Mouse (Mus musculus) forebrain, embryonic 15.5 days (tissue): Measurements from ENCODE around the gene Cd8a. TPM values are rescaled to one million over a fixed set of nuclear protein-coding genes. Genes with fewer than 3 reads are reported as not detected.

ENCODE experiments used
- ATAC-seq: fragments of 200-750 bp; cut with Nextera tagmentation; replicated peaks from 2 replicates; pipeline ENCODE4 v1.8.0; 2017; ENCODE audit warnings: mild to moderate bottlenecking, moderate TSS enrichment, moderate library complexity
- H3K27ac ChIP-seq: fragments of 300-500 bp; sonication (generic); replicated peaks from 2 replicates; pipeline ENCODE4 v1.5.1; 2015; ENCODE audit warnings: mild to moderate bottlenecking, inconsistent platforms
- H3K27me3 ChIP-seq: fragments of 300-500 bp; sonication (generic); 2 replicates; pipeline ENCODE4 v1.6.1; 2015; ENCODE audit warnings: inconsistent platforms
- H3K36me3 ChIP-seq: fragments of 300-500 bp; sonication (generic); 2 replicates; pipeline ENCODE4 v1.6.1; 2015; ENCODE audit warnings: mild to moderate bottlenecking, inconsistent platforms
- H3K4me1 ChIP-seq: fragments of 300-500 bp; sonication (generic); 2 replicates; pipeline ENCODE4 v1.6.1; 2015; ENCODE audit warnings: inconsistent platforms
- H3K4me2 ChIP-seq: fragments of 300-500 bp; sonication (generic); replicated peaks from 2 replicates; pipeline ENCODE4 v1.6.1; 2015; ENCODE audit warnings: mild to moderate bottlenecking, inconsistent platforms
- H3K4me3 ChIP-seq: fragments of 300-500 bp; sonication (generic); 2 replicates; pipeline ENCODE4 v1.5.1; 2015; ENCODE audit warnings: mild to moderate bottlenecking, inconsistent platforms
- H3K9ac ChIP-seq: fragments of 300-500 bp; sonication (generic); replicated peaks from 2 replicates; pipeline ENCODE4 v1.6.1; 2015; ENCODE audit warnings: mild to moderate bottlenecking, inconsistent platforms
- H3K9me3 ChIP-seq: fragments of 300-500 bp; sonication (generic); 2 replicates; pipeline ENCODE4 v1.6.1; 2016; ENCODE audit warnings: inconsistent platforms
- WGBS: fragments of 180-500 bp; shearing (Covaris S2); methylation state at CpG from one replicate; pipeline ENCODE4 v1.1.7; 2015; ENCODE audit warnings: mixed read lengths; 5-methylcytosine and 5-hydroxymethylcytosine counted together
- polyA plus RNA-seq: library from polyadenylated mRNA; unstranded; fragments of >200 nt; fragmentation: Nextera tagmentation; extraction: Ambion mirVana; gene quantifications from 2 replicates; pipeline ENCODE4 v1.2.1, GENCODE M21; 2015

The Cd8a gene
- polyA plus RNA-seq, 1 experiment from 2014 or later, result not detected

DNA sequence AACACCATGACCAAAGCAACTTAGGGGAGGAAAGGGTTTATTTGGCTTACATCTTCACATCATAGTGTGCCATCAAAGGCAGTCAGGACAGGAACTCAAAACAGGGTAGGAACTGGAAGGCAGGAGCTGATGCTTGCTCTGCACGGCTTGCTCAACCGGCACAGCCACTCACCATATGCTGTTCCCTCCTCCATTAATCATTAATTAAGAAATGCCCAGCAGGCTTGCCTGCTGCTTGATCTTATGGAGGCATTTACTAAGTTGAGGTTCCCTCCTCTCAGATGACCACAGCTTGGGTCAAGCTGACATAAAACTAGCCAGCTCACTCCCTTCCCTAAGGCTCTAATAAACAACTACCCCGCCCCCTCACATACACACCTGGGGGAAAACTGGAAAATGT is 48.9 kb downstream of the Cd8a start:
- Histone ChIP-seq H3K4me1 (no peaks in the 10 kb centered on the region), H3K9ac (no peak overlapping the region), H3K9me3 (no peaks in the 10 kb centered on the region), H3K27me3 (no peaks in the 10 kb centered on the region), H3K36me3 (peaks cover 6% of the 10 kb centered on the region; the same call in 1 of the 2 replicates), H3K4me2 (no peak overlapping the region), H3K4me3 (no peak overlapping the region), H3K27ac (no peak overlapping the region)
- WGBS, result 79% methylated on average over 3 of the region's 3 CpGs
- ATAC-seq, result no peak

DNA sequence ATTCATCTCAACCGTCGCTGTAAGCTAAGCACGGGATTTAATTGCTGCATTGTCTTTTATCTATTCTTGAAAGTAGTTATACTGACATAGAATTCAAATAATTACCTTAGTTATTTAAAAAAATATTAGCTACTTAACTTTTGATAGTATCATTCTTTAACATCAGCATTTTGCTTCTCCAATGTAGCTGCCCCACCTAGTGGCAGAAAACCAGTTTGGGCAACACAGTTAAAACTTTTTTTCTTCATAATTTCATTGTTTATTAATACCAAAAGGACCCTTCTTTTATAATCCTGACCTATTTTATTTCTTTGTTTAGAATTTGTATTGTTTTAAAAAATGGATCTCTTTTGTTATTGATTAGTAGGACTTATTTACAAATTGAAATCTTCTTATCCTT is 49.9 kb downstream of the Cd8a start:
- Histone ChIP-seq H3K9ac (no peak overlapping the region), H3K36me3 (peaks cover 9% of the 10 kb centered on the region; the same call in 1 of the 2 replicates), H3K4me1 (no peaks in the 10 kb centered on the region), H3K27ac (no peak overlapping the region), H3K9me3 (no peaks in the 10 kb centered on the region), H3K4me3 (no peak overlapping the region), H3K4me2 (no peak overlapping the region), H3K27me3 (no peaks in the 10 kb centered on the region)
- 86% methylated on average over 3 of the region's 3 CpGs for WGBS
- ATAC-seq, result no peak

DNA sequence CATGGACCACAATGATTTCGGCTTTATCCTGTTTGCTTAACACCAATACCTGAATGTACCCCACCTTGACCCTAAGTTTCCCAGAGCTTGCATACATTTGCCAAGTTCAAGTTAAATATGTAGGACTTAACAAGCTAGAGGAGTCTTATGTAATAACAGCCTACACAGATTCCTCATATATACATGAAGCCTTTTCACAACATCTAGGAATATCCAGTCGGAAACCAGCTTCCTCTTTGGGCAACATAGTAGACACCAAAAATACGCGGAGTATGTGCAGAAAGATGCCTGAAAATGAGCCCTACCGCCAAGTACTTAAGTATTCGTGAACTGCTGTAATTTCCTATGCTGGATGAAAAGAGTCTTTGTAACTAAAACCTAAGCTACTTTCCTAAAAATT is 52.5 kb downstream of the Cd8a start:
- ATAC-seq, result no peak
- Histone ChIP-seq H3K4me2 (no peak overlapping the region), H3K27ac (no peak overlapping the region), H3K9me3 (no peaks in the 10 kb centered on the region), H3K4me3 (no peak overlapping the region), H3K27me3 (no peaks in the 10 kb centered on the region), H3K9ac (no peak overlapping the region), H3K36me3 (peaks cover 12% of the 10 kb centered on the region; the same call in 1 of the 2 replicates), H3K4me1 (no peaks in the 10 kb centered on the region)
- WGBS, result 92% methylated on average over 6 of the region's 6 CpGs

DNA sequence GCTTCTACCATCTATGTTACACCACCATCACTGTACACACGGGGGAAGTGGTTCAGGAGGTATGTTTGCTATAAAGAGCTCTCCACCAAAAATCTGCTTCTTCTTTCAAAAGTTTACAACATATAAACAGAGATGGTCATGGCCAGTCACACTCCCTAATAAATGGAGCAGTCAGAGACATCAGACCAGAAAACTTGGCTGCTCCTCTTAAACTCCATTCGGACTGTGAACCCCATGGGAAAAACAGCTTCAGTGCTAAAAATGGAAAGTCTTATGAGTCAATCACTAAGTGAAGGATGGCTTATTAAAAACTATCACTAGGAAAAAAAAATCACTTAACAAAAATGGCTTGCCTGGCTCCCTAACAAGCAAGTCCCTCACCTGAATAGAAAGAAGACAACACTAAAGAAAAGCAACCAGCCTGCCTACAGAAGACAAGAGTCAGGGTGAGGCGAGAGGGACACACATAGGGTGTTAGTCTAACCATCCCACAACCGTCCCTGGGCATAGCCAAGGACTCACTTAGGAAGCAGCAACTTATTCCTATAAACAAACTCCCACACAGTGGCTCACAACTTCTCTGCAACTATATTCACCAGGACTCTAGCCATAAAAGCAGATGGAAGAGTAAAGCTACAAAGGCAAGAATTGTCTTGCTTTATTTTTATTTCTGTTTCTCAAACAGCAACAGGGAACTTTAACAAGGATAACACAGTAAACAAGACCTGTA is 54.9 kb downstream of the Cd8a start:
- no peak for ATAC-seq
- 91% methylated on average over 4 of the region's 4 CpGs for WGBS
- Histone ChIP-seq H3K9ac (no peak overlapping the region), H3K4me1 (no peaks in the 10 kb centered on the region), H3K4me3 (no peak overlapping the region), H3K27me3 (no peaks in the 10 kb centered on the region), H3K36me3 (peaks cover 12% of the 10 kb centered on the region; the same call in 1 of the 2 replicates), H3K9me3 (no peaks in the 10 kb centered on the region), H3K27ac (no peak overlapping the region), H3K4me2 (no peak overlapping the region)

Other genes with a start within 250 kb of the Cd8a start
- gene Thnsl2, start 229.0 kb upstream of the Cd8a start, polyA plus RNA-seq, result 3.2 TPM in 2 replicates
- gene Fabp1, start 173.6 kb upstream of the Cd8a start, polyA plus RNA-seq, result not detected in 2 replicates
- gene Krcc1, start 101.8 kb upstream of the Cd8a start, polyA plus RNA-seq, result 20.5 and 21.3 TPM in 2 replicates
- gene Smyd1, start 51.2 kb upstream of the Cd8a start, polyA plus RNA-seq, result 0.15 and 0.26 TPM in 2 replicates
- not detected in 2 replicates for gene Cd8b1, start 50.6 kb upstream of the Cd8a start, polyA plus RNA-seq
- 9.4 and 9.9 TPM in 2 replicates for gene Rmnd5a, start 67.2 kb downstream of the Cd8a start, polyA plus RNA-seq
- gene Rnf103, start 120.5 kb downstream of the Cd8a start, polyA plus RNA-seq, result 26.2 and 27.3 TPM in 2 replicates
- 61.6 and 65.9 TPM in 2 replicates for gene Chmp3, start 170.4 kb downstream of the Cd8a start, polyA plus RNA-seq